In the genomic region with DNA sequence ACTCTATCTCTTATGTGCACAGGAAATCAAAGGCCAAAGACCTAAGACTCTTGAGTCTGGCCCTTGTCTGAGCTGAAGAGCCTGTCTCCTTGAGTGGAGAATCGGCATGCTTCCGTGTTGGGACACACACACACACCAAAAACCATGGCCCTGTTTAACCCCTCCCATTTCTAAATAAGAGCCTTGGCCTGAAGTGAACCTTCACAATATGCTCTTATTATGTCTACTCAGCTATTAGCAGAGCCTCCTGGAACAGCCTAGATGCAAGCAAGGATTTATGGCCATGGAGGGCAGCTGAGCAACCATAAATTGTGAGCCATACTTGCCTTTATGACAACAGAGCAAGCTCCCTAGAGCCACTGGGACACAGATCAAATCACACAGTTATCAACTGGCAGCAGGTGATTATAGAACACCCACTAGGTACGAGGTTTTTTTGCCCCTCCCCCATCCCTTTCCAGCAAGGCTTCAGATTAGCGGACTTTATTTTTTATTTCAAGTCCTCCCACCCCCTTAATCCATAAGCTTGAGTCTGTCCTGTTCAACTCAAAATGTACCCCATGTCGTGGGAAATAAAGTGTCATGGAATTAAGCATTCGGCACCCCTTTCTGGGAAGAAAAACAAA, we compare ENCODE assay signal across 17 mouse cellular contexts. TPM values are rescaled to one million over a fixed set of nuclear protein-coding genes. Genes with fewer than 3 reads are reported as not detected.
DNase-seq lines count a peak whose midpoint lies in the region; ATAC-seq lines count a peak whose summit lies in the region.
"Had no signal": no experiment of that assay in that cellular context is flagged by ENCODE, and none has a peak within 500 bp of the region (broad histone marks: within the 10 kb centered on the region; RNA-seq: fewer than 3 reads in every experiment).

No protein-coding gene starts in this region.

- H3K27me3 ChIP-seq in midbrain, embryonic 13.5 days, result no peaks in the 10 kb centered on the region
- no peaks in the 10 kb centered on the region for H3K27me3 ChIP-seq in midbrain, embryonic 10.5 days (ENCODE audit: low read depth, poor library complexity, severe bottlenecking)
- no peaks in the 10 kb centered on the region for H3K27me3 ChIP-seq in neural tube, embryonic 15.5 days (replicated peaks)
- H3K27me3 ChIP-seq: embryonic facial prominence, embryonic 13.5 days; forebrain, embryonic 12.5 days; limb, embryonic 13.5 days; lung, embryonic 15.5 days; Patski had no signal

- DNase-seq in heart, adult 11 months, result peak; percentile 37
- DNase-seq in heart, adult 8-10 months (ENCODE audit: low spot score), result no peak
- no peak for DNase-seq in midbrain, embryonic 10.5 days (ENCODE audit: low spot score)
- DNase-seq in kidney, postnatal 25 days, result peak; percentile 5 to 35
- no peak for DNase-seq in MN1 (ENCODE audit: low spot score)
- DNase-seq in thymus, postnatal 25 days, result no peak
- DNase-seq: cerebellum, adult 2 months; layer of hippocampus, postnatal 36 days had no signal

- peaks cover 3% of the 10 kb centered on the region; the same call in 1 of the 2 replicates for H3K4me1 ChIP-seq in midbrain, embryonic 13.5 days (replicated peaks)
- H3K4me1 ChIP-seq in midbrain, embryonic 10.5 days, result 0 out of 2 replicates have a peak, but pooled peaks cover 6% of the 10 kb centered on the region
- H3K4me1 ChIP-seq in neural tube, embryonic 15.5 days, result peaks cover 23% of the 10 kb centered on the region
- H3K4me1 ChIP-seq: forebrain, embryonic 12.5 days had no signal

- peak; percentile 34 for ATAC-seq in midbrain, embryonic 13.5 days
- peak; percentile 74 for ATAC-seq in neural tube, embryonic 15.5 days (ENCODE audit: low FRiP score)
- ATAC-seq: Patski had no signal

- H3K4me3 ChIP-seq in midbrain, embryonic 13.5 days (replicated peaks), result no peak overlapping the region
- H3K4me3 ChIP-seq in midbrain, embryonic 10.5 days, result no peak overlapping the region
- H3K4me3 ChIP-seq in neural tube, embryonic 15.5 days (replicated peaks), result no peak overlapping the region
- H3K4me3 ChIP-seq: embryonic facial prominence, embryonic 13.5 days; forebrain, embryonic 12.5 days; limb, embryonic 13.5 days; lung, embryonic 15.5 days had no signal

- H3K9me3 ChIP-seq in midbrain, embryonic 13.5 days, result no peaks in the 10 kb centered on the region
- no peaks in the 10 kb centered on the region for H3K9me3 ChIP-seq in midbrain, embryonic 10.5 days (replicated peaks)
- no peaks in the 10 kb centered on the region for H3K9me3 ChIP-seq in neural tube, embryonic 15.5 days (replicated peaks)
- H3K9me3 ChIP-seq: embryonic facial prominence, embryonic 13.5 days; forebrain, embryonic 12.5 days; limb, embryonic 13.5 days; lung, embryonic 15.5 days had no signal

- no peak overlapping the region for H3K9ac ChIP-seq in midbrain, embryonic 13.5 days (replicated peaks)
- H3K9ac ChIP-seq in neural tube, embryonic 15.5 days (replicated peaks), result no peak overlapping the region
- H3K9ac ChIP-seq: embryonic facial prominence, embryonic 13.5 days; forebrain, embryonic 12.5 days; limb, embryonic 13.5 days; lung, embryonic 15.5 days had no signal

- H3K36me3 ChIP-seq in midbrain, embryonic 13.5 days, result no peaks in the 10 kb centered on the region
- no peaks in the 10 kb centered on the region for H3K36me3 ChIP-seq in midbrain, embryonic 10.5 days
- H3K36me3 ChIP-seq in neural tube, embryonic 15.5 days, result no peaks in the 10 kb centered on the region
- H3K36me3 ChIP-seq: embryonic facial prominence, embryonic 13.5 days; forebrain, embryonic 12.5 days; limb, embryonic 13.5 days; lung, embryonic 15.5 days had no signal

- H3K27ac ChIP-seq in midbrain, embryonic 13.5 days, result no peak overlapping the region
- H3K27ac ChIP-seq in midbrain, embryonic 10.5 days (replicated peaks), result no peak overlapping the region
- no peak overlapping the region for H3K27ac ChIP-seq in neural tube, embryonic 15.5 days (replicated peaks)
- H3K27ac ChIP-seq: embryonic facial prominence, embryonic 13.5 days; forebrain, embryonic 12.5 days; limb, embryonic 13.5 days; lung, embryonic 15.5 days had no signal

- H3K4me2 ChIP-seq in midbrain, embryonic 13.5 days (replicated peaks), result no peak overlapping the region
- H3K4me2 ChIP-seq in neural tube, embryonic 15.5 days, result no peak overlapping the region
- H3K4me2 ChIP-seq: embryonic facial prominence, embryonic 13.5 days; forebrain, embryonic 12.5 days; limb, embryonic 13.5 days; lung, embryonic 15.5 days had no signal

- 66% methylated on average over 6 of the region's 6 CpGs for WGBS in midbrain, embryonic 13.5 days
- 83% methylated on average over 6 of the region's 6 CpGs for WGBS in midbrain, embryonic 10.5 days
- WGBS in neural tube, embryonic 15.5 days, result 54% methylated on average over 6 of the region's 6 CpGs

RNA-seq across cellular contexts. Expression of gene Ppp1r14c, which starts 42.3 kb away (rescaled TPM):
- total RNA-seq in heart, adult 8-10 months (2022), result 100 to 1,000 TPM; 108 to 192 (median 161) TPM
- polyA plus RNA-seq in midbrain, embryonic 13.5 days (2015; fragmentation: Nextera tagmentation; extraction: Ambion mirVana), result 18.2 and 22.3 TPM in 2 replicates
- 2.5 and 3.8 TPM in 2 replicates for polyA plus RNA-seq in midbrain, embryonic 10.5 days (2016; fragmentation: Nextera tagmentation; extraction: Ambion mirVana)
- 56.1 and 66.5 TPM in 2 replicates for polyA plus RNA-seq in neural tube, embryonic 15.5 days (2015; fragmentation: Nextera tagmentation; extraction: Ambion mirVana)
- total RNA-seq: granulocyte monocyte progenitor cell, adult 5-6 weeks had no signal
- polyA plus RNA-seq: spleen, adult 2 months had no signal

Comparison
In these comparisons a context has a peak if more than half of its experiments do, and no peak if none do; other contexts are left out.
1. DNase-seq: peak in heart, adult 11 months (single experiment) and kidney, postnatal 25 days (2 of 2); none in heart, adult 8-10 months (single experiment), midbrain, embryonic 10.5 days (single experiment), MN1 (single experiment) and thymus, postnatal 25 days (single experiment).